Mouse (Mus musculus): ENCODE results near the gene Olfr1420. TPM values are rescaled to one million over a fixed set of nuclear protein-coding genes. Genes with fewer than 3 reads are reported as not detected.

The Olfr1420 gene
- total RNA-seq, 1 experiment = not detected

- TF ChIP-seq ZNF384 (IDR thresholded peaks at IDR 0.05; ENCODE audit: low read depth, low read length) (no peak), ZC3H11A (IDR thresholded peaks at IDR 0.05; ENCODE audit: borderline replicate concordance, low read depth, low read length) (no peak), MAFK (IDR thresholded peaks at IDR 0.05; ENCODE audit: insufficient read depth, low read depth, low read length) (no peak), CHD2 (IDR thresholded peaks at IDR 0.05; ENCODE audit: low read depth, low read length) (no peak), HCFC1 (IDR thresholded peaks at IDR 0.05; ENCODE audit: borderline replicate concordance, insufficient read depth, low read length) (no peak)
- Histone ChIP-seq H3K4me1 (ENCODE audit: control insufficient read depth in 2 of 2, insufficient read depth in 2 of 2, low read length in 2 of 2, poor library complexity in 1 of 2) (no peaks in the 10 kb centered on the region; a peak in 2 of 4 replicates), H3K36me3 (ENCODE audit: control insufficient read depth, insufficient read depth, low read length, poor library complexity, severe bottlenecking) (peaks cover 3% of the 10 kb centered on the region), H3K9me3 (ENCODE audit: control insufficient read depth, insufficient read depth, low read depth, low read length) (no peaks in the 10 kb centered on the region), H3K9ac (ENCODE audit: insufficient read depth, low read depth, low read length, poor library complexity, severe bottlenecking) (peak overlapping the region; percentile 86; the same call in 1 of the 2 replicates), H3K4me3 (ENCODE audit: insufficient read depth in 1 of 2, low read depth in 1 of 2, low read length in 2 of 2, poor library complexity in 1 of 2, severe bottlenecking in 1 of 2) (peak overlapping the region; percentile 75 to 93), H3K27ac (ENCODE audit: insufficient read depth, low read depth, low read length, poor library complexity, severe bottlenecking) (no peak overlapping the region)
- in situ Hi-C loops (cut with MboI; ENCODE audit: low sequenced_read_pairs in 2 of 2, unreplicated experiment in 2 of 2) = no loop called here
- DNase-seq (ENCODE audit: low read depth, low spot score) = no peak
Measured at GRCm38 (mm10) chr19:11911021-11911420, 24.7 kb downstream of the Olfr1420 start.

DNA sequence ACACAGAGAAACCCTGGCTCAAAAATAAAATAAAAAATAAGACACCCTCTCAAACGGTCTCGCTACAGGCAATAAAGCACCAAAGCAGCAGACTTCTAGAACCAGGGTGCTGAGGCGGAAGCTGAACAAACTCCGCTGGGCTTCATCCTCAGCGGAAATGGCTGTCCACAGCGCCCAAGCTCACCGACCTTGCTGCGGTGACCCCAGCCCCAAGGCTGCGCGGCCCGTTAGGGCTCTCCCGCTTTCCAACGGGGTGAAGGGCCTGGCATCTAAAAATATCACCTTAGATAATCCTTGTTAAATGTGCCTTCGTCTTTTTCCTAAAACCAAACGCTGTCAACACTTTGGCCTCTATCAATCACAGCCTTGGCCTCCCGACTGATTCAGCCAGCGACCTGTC, 25.2 kb downstream of the Olfr1420 start:
- H3K4me3 ChIP-seq (ENCODE audit: insufficient read depth in 1 of 2, low read depth in 1 of 2, low read length in 2 of 2, poor library complexity in 1 of 2, severe bottlenecking in 1 of 2) = peak overlapping the region; percentile 75 to 93
- in situ Hi-C loops (cut with MboI; ENCODE audit: low sequenced_read_pairs in 2 of 2, unreplicated experiment in 2 of 2) = no loop called here
- peak overlapping the region; percentile 38 for H3K27ac ChIP-seq (ENCODE audit: insufficient read depth, low read depth, low read length, poor library complexity, severe bottlenecking)
- H3K36me3 ChIP-seq (ENCODE audit: control insufficient read depth, insufficient read depth, low read length, poor library complexity, severe bottlenecking) = peaks cover 3% of the 10 kb centered on the region
- peak; percentile 9 for DNase-seq (ENCODE audit: low read depth, low spot score)
- peak overlapping the region; percentile 86 for H3K9ac ChIP-seq (ENCODE audit: insufficient read depth, low read depth, low read length, poor library complexity, severe bottlenecking)
- no peaks in the 10 kb centered on the region; a peak in 2 of 4 replicates for H3K4me1 ChIP-seq (ENCODE audit: control insufficient read depth in 2 of 2, insufficient read depth in 2 of 2, low read length in 2 of 2, poor library complexity in 1 of 2)
- TF ChIP-seq ZNF384 (IDR thresholded peaks at IDR 0.05; ENCODE audit: low read depth, low read length) (no peak), MAFK (IDR thresholded peaks at IDR 0.05; ENCODE audit: insufficient read depth, low read depth, low read length) (no peak), ZC3H11A (IDR thresholded peaks at IDR 0.05; ENCODE audit: borderline replicate concordance, low read depth, low read length) (no peak), HCFC1 (IDR thresholded peaks at IDR 0.05; ENCODE audit: borderline replicate concordance, insufficient read depth, low read length) (no peak), CHD2 (IDR thresholded peaks at IDR 0.05; ENCODE audit: low read depth, low read length) (no peak; the same call in 1 of the 2 replicates)
- H3K9me3 ChIP-seq (ENCODE audit: control insufficient read depth, insufficient read depth, low read depth, low read length) = no peaks in the 10 kb centered on the region

- TF ChIP-seq HCFC1 (IDR thresholded peaks at IDR 0.05; ENCODE audit: borderline replicate concordance, insufficient read depth, low read length) (peak; percentile 63; the same call in 1 of the 2 replicates), ZC3H11A (IDR thresholded peaks at IDR 0.05; ENCODE audit: borderline replicate concordance, low read depth, low read length) (no peak)
- in situ Hi-C loops (cut with MboI; ENCODE audit: low sequenced_read_pairs in 2 of 2, unreplicated experiment in 2 of 2) = no loop called here
- H3K4me1 ChIP-seq (ENCODE audit: control insufficient read depth in 2 of 2, insufficient read depth in 2 of 2, low read length in 2 of 2, poor library complexity in 1 of 2) = no peaks in the 10 kb centered on the region; a peak in 2 of 4 replicates
- DNase-seq (ENCODE audit: low read depth, low spot score) = peak; percentile 98
- peak within 1 kb of the TSS; percentile 68 for H3K27ac ChIP-seq (ENCODE audit: insufficient read depth, low read depth, low read length, poor library complexity, severe bottlenecking)
- peak within 1 kb of the TSS; percentile 93 to 98 for H3K4me3 ChIP-seq (ENCODE audit: insufficient read depth in 1 of 2, low read depth in 1 of 2, low read length in 2 of 2, poor library complexity in 1 of 2, severe bottlenecking in 1 of 2)
- peaks cover 3% of the 10 kb centered on the region for H3K36me3 ChIP-seq (ENCODE audit: control insufficient read depth, insufficient read depth, low read length, poor library complexity, severe bottlenecking)
- no peaks in the 10 kb centered on the region for H3K9me3 ChIP-seq (ENCODE audit: control insufficient read depth, insufficient read depth, low read depth, low read length)
- H3K9ac ChIP-seq (ENCODE audit: insufficient read depth, low read depth, low read length, poor library complexity, severe bottlenecking) = peak within 1 kb of the TSS; percentile 90
Measured at GRCm38 (mm10) chr19:11912037-11912532, 25.7 kb downstream of the Olfr1420 start, which contains the start of gene Patl1. TSS of gene Patl1 (plus strand) at chr19:11912399.

- H3K9ac ChIP-seq (ENCODE audit: insufficient read depth, low read depth, low read length, poor library complexity, severe bottlenecking) = peak overlapping the region; percentile 90
- H3K4me1 ChIP-seq (ENCODE audit: control insufficient read depth in 2 of 2, insufficient read depth in 2 of 2, low read length in 2 of 2, poor library complexity in 1 of 2) = no peaks in the 10 kb centered on the region; a peak in 2 of 4 replicates
- TF ChIP-seq ZNF384 (IDR thresholded peaks at IDR 0.05; ENCODE audit: low read depth, low read length) (peak; percentile 82), MAFK (IDR thresholded peaks at IDR 0.05; ENCODE audit: insufficient read depth, low read depth, low read length) (no peak), ZC3H11A (IDR thresholded peaks at IDR 0.05; ENCODE audit: borderline replicate concordance, low read depth, low read length) (no peak)
- in situ Hi-C loops (cut with MboI; ENCODE audit: low sequenced_read_pairs in 2 of 2, unreplicated experiment in 2 of 2) = no loop called here
- H3K9me3 ChIP-seq (ENCODE audit: control insufficient read depth, insufficient read depth, low read depth, low read length) = no peaks in the 10 kb centered on the region
- peak; percentile 51 for DNase-seq (ENCODE audit: low read depth, low spot score)
- peaks cover 3% of the 10 kb centered on the region for H3K36me3 ChIP-seq (ENCODE audit: control insufficient read depth, insufficient read depth, low read length, poor library complexity, severe bottlenecking)
- peak overlapping the region; percentile 68 for H3K27ac ChIP-seq (ENCODE audit: insufficient read depth, low read depth, low read length, poor library complexity, severe bottlenecking)
- H3K4me3 ChIP-seq (ENCODE audit: insufficient read depth in 1 of 2, low read depth in 1 of 2, low read length in 2 of 2, poor library complexity in 1 of 2, severe bottlenecking in 1 of 2) = peak overlapping the region; percentile 93 to 98
Measured at GRCm38 (mm10) chr19:11912533-11913121, 26.3 kb downstream of the Olfr1420 start.
